Mouse (Mus musculus): ENCODE measurements around the gene Fpgs. TPM values are rescaled to one million over a fixed set of nuclear protein-coding genes. Genes with fewer than 3 reads are reported as not detected.

The Fpgs gene
- polyA plus RNA-seq, 1 experiment: 20.7 TPM

DNA sequence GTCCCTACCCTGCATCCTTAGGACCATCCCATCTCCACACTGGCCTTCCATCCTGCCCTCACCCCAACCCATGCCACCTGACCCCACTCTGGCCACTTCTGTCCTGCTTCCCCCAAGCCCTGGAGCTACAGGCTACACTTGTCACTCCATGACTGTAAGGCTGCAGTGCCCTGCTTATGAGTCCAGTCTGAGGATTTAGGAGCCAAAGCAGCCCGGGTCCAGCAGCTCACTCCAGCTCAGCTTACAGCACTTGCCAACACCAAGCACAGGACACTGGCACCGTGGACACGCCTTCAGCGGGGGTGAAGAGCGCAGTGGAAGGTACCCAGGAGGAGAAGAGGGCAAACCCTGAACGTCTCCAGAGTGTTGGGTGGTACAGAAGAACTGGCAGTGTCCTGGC is 3.0 kb upstream of the Fpgs start:
- Histone ChIP-seq H3K4me2 (ENCODE audit: low read depth) (no peak overlapping the region), H3K36me3 (ENCODE audit: control insufficient read depth, insufficient read depth) (peaks cover 52% of the 10 kb centered on the region), H3K79me2 (ENCODE audit: control insufficient read depth, insufficient read depth) (peaks cover 44% of the 10 kb centered on the region), H3K4me3 (no peak overlapping the region), H3K27me3 (ENCODE audit: control insufficient read depth, insufficient read depth, insufficient read length) (no peaks in the 10 kb centered on the region), H3ac (ENCODE audit: control insufficient read depth, insufficient read length) (no peak overlapping the region)
- no peak for TF ChIP-seq POLR2A (IDR thresholded peaks at IDR 0.05; ENCODE audit: insufficient read length, low read depth)
- TF ChIP-seq MYOD1 (IDR thresholded peaks at IDR 0.05; ENCODE audit: control insufficient read depth in 1 of 3, insufficient read length in 2 of 3, low read depth in 2 of 3): no peak
- no peak for TF ChIP-seq CEBPB (IDR thresholded peaks at IDR 0.05; ENCODE audit: insufficient read depth, poor library complexity, severe bottlenecking)
- TF ChIP-seq MAX (IDR thresholded peaks at IDR 0.05; ENCODE audit: low read depth): no peak
- no peak for TF ChIP-seq USF1 (IDR thresholded peaks at IDR 0.05; ENCODE audit: low read depth)
- TF ChIP-seq TCF12 (IDR thresholded peaks at IDR 0.05; ENCODE audit: insufficient read depth, poor library complexity, severe bottlenecking): no peak
- no peak for TF ChIP-seq REST (IDR thresholded peaks at IDR 0.05; ENCODE audit: insufficient read depth, insufficient read length)
- no peak for TF ChIP-seq POLR2AphosphoS2 (IDR thresholded peaks at IDR 0.05; ENCODE audit: insufficient read length, low read depth)
- no peak for TF ChIP-seq MYOG (IDR thresholded peaks at IDR 0.05; ENCODE audit: control insufficient read depth in 1 of 3, insufficient read depth in 1 of 3, insufficient read length in 2 of 3, low read depth in 2 of 3)
- no peak for TF ChIP-seq TCF3 (IDR thresholded peaks at IDR 0.05; ENCODE audit: insufficient read length, low read depth)
- no peak for TF ChIP-seq E2F4 (IDR thresholded peaks at IDR 0.05; ENCODE audit: insufficient read depth)
- no peak for TF ChIP-seq SRF (IDR thresholded peaks at IDR 0.05; ENCODE audit: control insufficient read depth, insufficient read length, low read depth)

DNA sequence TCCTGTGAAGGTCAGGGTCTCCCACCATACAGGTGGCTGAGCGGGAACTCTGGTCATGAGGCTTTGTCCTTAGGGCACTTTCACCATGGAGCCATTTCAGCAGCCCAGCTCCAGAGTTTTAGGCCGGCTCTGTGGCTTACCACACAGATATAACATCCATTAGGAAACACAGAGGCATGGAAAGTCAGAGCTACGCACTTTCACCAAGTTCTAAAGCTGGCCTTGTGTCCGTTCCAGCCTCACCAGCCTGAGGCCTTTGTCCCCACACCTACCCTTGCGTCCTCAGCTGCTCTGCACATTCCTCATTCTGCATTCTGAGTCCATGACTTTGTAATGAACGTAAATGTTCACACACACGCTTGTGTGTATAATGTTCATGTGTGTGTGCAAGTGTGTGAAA is 1.1 kb upstream of the Fpgs start:
- Histone ChIP-seq H3K79me2 (ENCODE audit: control insufficient read depth, insufficient read depth) (peaks cover 24% of the 10 kb centered on the region), H3K4me2 (ENCODE audit: low read depth) (no peak overlapping the region), H3K27me3 (ENCODE audit: control insufficient read depth, insufficient read depth, insufficient read length) (no peaks in the 10 kb centered on the region), H3K36me3 (ENCODE audit: control insufficient read depth, insufficient read depth) (peaks cover 45% of the 10 kb centered on the region), H3ac (ENCODE audit: control insufficient read depth, insufficient read length) (no peak overlapping the region), H3K4me3 (no peak overlapping the region)
- no peak for TF ChIP-seq REST (IDR thresholded peaks at IDR 0.05; ENCODE audit: insufficient read depth, insufficient read length)
- no peak for TF ChIP-seq TCF3 (IDR thresholded peaks at IDR 0.05; ENCODE audit: insufficient read length, low read depth)
- no peak for TF ChIP-seq USF1 (IDR thresholded peaks at IDR 0.05; ENCODE audit: low read depth)

DNA sequence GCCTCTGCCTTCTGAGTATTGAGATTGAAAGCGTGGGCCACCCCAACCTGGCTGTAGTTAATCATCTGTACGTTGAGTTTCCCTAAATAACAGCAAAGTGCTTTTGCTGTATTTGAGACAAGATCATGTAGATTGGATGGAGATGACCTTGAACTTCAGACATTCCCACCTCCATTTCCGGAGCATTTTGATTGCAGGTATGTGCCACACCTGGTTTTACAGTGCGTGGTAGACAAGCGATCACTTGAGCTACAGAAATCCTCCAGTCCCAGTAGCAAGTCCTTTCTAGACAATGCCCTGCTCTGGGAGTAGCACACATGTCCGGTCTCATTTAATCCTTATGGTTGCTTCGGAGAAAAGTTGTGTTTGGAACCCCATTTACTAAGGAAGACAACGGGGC is 899 bp downstream of the Fpgs start:
- no peak for TF ChIP-seq MYOD1 (IDR thresholded peaks at IDR 0.05; ENCODE audit: control insufficient read depth in 1 of 3, insufficient read length in 2 of 3, low read depth in 2 of 3)
- TF ChIP-seq SRF (IDR thresholded peaks at IDR 0.05; ENCODE audit: control insufficient read depth, insufficient read length, low read depth): no peak
- TF ChIP-seq TCF3 (IDR thresholded peaks at IDR 0.05; ENCODE audit: insufficient read length, low read depth): no peak
- TF ChIP-seq MYOG (IDR thresholded peaks at IDR 0.05; ENCODE audit: control insufficient read depth in 1 of 3, insufficient read depth in 1 of 3, insufficient read length in 2 of 3, low read depth in 2 of 3): no peak
- no peak for TF ChIP-seq POLR2A (IDR thresholded peaks at IDR 0.05; ENCODE audit: insufficient read length, low read depth)
- TF ChIP-seq CEBPB (IDR thresholded peaks at IDR 0.05; ENCODE audit: insufficient read depth, poor library complexity, severe bottlenecking): no peak
- no peak for TF ChIP-seq POLR2AphosphoS2 (IDR thresholded peaks at IDR 0.05; ENCODE audit: insufficient read length, low read depth)
- Histone ChIP-seq H3ac (ENCODE audit: control insufficient read depth, insufficient read length) (no peak overlapping the region), H3K36me3 (ENCODE audit: control insufficient read depth, insufficient read depth) (peaks cover 26% of the 10 kb centered on the region), H3K27me3 (ENCODE audit: control insufficient read depth, insufficient read depth, insufficient read length) (no peaks in the 10 kb centered on the region), H3K4me3 (no peak overlapping the region), H3K79me2 (ENCODE audit: control insufficient read depth, insufficient read depth) (peaks cover 6% of the 10 kb centered on the region), H3K4me2 (ENCODE audit: low read depth) (no peak overlapping the region)

DNA sequence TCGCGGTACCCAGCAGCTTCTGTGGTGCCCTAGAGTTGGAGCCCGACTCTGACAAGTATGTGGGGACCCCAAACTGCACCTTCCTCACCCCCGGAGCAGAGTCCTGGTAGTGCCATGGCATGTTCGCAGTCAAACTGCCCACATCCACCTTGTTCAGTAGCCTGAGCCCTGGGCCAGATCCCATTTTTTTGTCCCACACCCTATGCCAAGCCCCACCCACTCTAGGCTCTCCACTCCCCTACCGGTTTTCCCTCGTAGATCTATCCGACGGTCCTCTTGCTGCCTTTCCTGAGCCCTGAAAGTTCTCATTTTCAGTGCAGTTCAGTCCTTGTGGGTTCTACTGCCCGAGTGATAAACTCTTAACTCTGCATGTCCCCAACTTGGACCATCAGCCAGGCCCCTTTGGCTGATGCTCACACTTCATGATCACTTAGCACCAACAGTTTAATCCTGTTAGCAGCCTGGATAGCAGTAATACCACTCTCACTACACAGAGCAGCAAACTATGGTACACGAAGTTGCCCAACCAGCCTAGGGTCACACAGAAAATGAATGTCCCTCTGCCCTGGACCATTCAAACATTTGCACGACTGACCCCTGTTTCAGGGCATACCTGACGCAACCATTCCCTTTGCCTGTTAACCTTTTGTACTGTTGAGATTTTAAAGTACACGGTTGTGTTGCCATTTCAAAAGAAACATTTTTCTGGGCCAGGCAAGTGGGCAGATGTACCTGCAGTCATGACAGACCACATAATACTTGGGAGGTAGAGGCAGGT is 2.8 kb downstream of the Fpgs start:
- TF ChIP-seq TCF3 (IDR thresholded peaks at IDR 0.05; ENCODE audit: insufficient read length, low read depth) (no peak), USF1 (IDR thresholded peaks at IDR 0.05; ENCODE audit: low read depth) (no peak), MYOG (IDR thresholded peaks at IDR 0.05; ENCODE audit: control insufficient read depth in 1 of 3, insufficient read depth in 1 of 3, insufficient read length in 2 of 3, low read depth in 2 of 3) (no peak), MAX (IDR thresholded peaks at IDR 0.05; ENCODE audit: low read depth) (no peak), REST (IDR thresholded peaks at IDR 0.05; ENCODE audit: insufficient read depth, insufficient read length) (no peak), POLR2A (IDR thresholded peaks at IDR 0.05; ENCODE audit: insufficient read length, low read depth) (no peak), TCF12 (IDR thresholded peaks at IDR 0.05; ENCODE audit: insufficient read depth, poor library complexity, severe bottlenecking) (no peak), CEBPB (IDR thresholded peaks at IDR 0.05; ENCODE audit: insufficient read depth, poor library complexity, severe bottlenecking) (no peak), POLR2AphosphoS2 (IDR thresholded peaks at IDR 0.05; ENCODE audit: insufficient read length, low read depth) (no peak), MYOD1 (IDR thresholded peaks at IDR 0.05; ENCODE audit: control insufficient read depth in 1 of 3, insufficient read length in 2 of 3, low read depth in 2 of 3) (no peak), SRF (IDR thresholded peaks at IDR 0.05; ENCODE audit: control insufficient read depth, insufficient read length, low read depth) (no peak), E2F4 (IDR thresholded peaks at IDR 0.05; ENCODE audit: insufficient read depth) (no peak)
- no peak overlapping the region for H3ac ChIP-seq (ENCODE audit: control insufficient read depth, insufficient read length)
- H3K36me3 ChIP-seq (ENCODE audit: control insufficient read depth, insufficient read depth): peaks cover 8% of the 10 kb centered on the region
- H3K4me2 ChIP-seq (ENCODE audit: low read depth): no peak overlapping the region
- no peak overlapping the region for H3K4me3 ChIP-seq
- H3K79me2 ChIP-seq (ENCODE audit: control insufficient read depth, insufficient read depth): no peaks in the 10 kb centered on the region
- no peaks in the 10 kb centered on the region for H3K27me3 ChIP-seq (ENCODE audit: control insufficient read depth, insufficient read depth, insufficient read length)

DNA sequence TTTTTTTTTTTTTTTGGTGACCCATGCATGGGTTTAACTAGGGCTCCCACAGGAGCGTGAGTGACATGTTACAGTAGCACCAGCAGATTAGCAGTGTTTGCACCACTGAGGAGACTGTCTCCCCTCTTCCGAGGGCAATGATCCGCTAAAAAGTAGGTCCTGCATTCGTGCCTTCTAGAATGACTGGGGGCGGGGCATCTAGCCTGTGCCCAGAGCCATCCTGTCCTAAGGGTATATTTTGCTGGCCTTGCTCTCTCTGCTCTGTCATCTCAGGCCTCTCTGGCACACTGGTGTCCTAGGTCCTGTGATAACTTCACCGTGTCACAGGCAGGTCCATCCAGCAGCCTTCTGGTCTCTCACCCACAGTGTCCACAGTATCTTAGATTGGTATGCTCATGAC is 4.3 kb downstream of the Fpgs start:
- TF ChIP-seq MYOG (IDR thresholded peaks at IDR 0.05; ENCODE audit: control insufficient read depth in 1 of 3, insufficient read depth in 1 of 3, insufficient read length in 2 of 3, low read depth in 2 of 3): no peak
- no peak for TF ChIP-seq USF1 (IDR thresholded peaks at IDR 0.05; ENCODE audit: low read depth)
- TF ChIP-seq POLR2AphosphoS2 (IDR thresholded peaks at IDR 0.05; ENCODE audit: insufficient read length, low read depth): no peak
- TF ChIP-seq SRF (IDR thresholded peaks at IDR 0.05; ENCODE audit: control insufficient read depth, insufficient read length, low read depth): no peak
- TF ChIP-seq MAX (IDR thresholded peaks at IDR 0.05; ENCODE audit: low read depth): no peak
- TF ChIP-seq CEBPB (IDR thresholded peaks at IDR 0.05; ENCODE audit: insufficient read depth, poor library complexity, severe bottlenecking): no peak
- TF ChIP-seq TCF12 (IDR thresholded peaks at IDR 0.05; ENCODE audit: insufficient read depth, poor library complexity, severe bottlenecking): no peak
- no peak for TF ChIP-seq POLR2A (IDR thresholded peaks at IDR 0.05; ENCODE audit: insufficient read length, low read depth)
- Histone ChIP-seq H3K36me3 (ENCODE audit: control insufficient read depth, insufficient read depth) (no peaks in the 10 kb centered on the region), H3K27me3 (ENCODE audit: control insufficient read depth, insufficient read depth, insufficient read length) (no peaks in the 10 kb centered on the region), H3K4me3 (no peak overlapping the region), H3K4me2 (ENCODE audit: low read depth) (no peak overlapping the region), H3ac (ENCODE audit: control insufficient read depth, insufficient read length) (no peak overlapping the region), H3K79me2 (ENCODE audit: control insufficient read depth, insufficient read depth) (no peaks in the 10 kb centered on the region)
